Mouse (Mus musculus) neural tube, embryonic 14.5 days (tissue): ENCODE data around the gene Igsf21. TPM values are rescaled to one million over a fixed set of nuclear protein-coding genes. Genes with fewer than 3 reads are reported as not detected.

Experiments used
- ATAC-seq: fragments of 200-750 bp; cut with Nextera tagmentation; 2 replicates; pipeline ENCODE4 v1.8.0; 2017; ENCODE audit warnings: low read depth, mild to moderate bottlenecking, moderate TSS enrichment, moderate library complexity
- H3K27ac ChIP-seq: fragments of 300-500 bp; sonication (generic); 2 replicates; pipeline ENCODE4 v1.5.1; 2014; ENCODE audit warnings: low read depth, mild to moderate bottlenecking, control low read depth, low read length, moderate library complexity, mixed read lengths
- H3K27me3 ChIP-seq: fragments of 300-500 bp; sonication (generic); 2 replicates; pipeline ENCODE4 v1.6.1; 2014; ENCODE audit warnings: low read length; ENCODE audit not compliant: control insufficient read depth, insufficient read depth
- H3K36me3 ChIP-seq: fragments of 300-500 bp; sonication (generic); 2 replicates; pipeline ENCODE4 v1.6.1; 2014; ENCODE audit warnings: low read length, mixed read lengths; ENCODE audit not compliant: control insufficient read depth, insufficient read depth
- H3K4me1 ChIP-seq: fragments of 300-500 bp; sonication (generic); 2 replicates; pipeline ENCODE4 v1.6.1; 2014; ENCODE audit warnings: low read length; ENCODE audit not compliant: control insufficient read depth, insufficient read depth
- H3K4me2 ChIP-seq: fragments of 300-500 bp; sonication (generic); 2 replicates; pipeline ENCODE4 v1.6.1; 2014; ENCODE audit warnings: mild to moderate bottlenecking, low read depth, low read length, control low read depth
- H3K4me3 ChIP-seq: fragments of 300-500 bp; sonication (generic); 2 replicates; pipeline ENCODE4 v1.5.1; 2014; ENCODE audit warnings: low read depth, low read length, control low read depth, mixed read lengths
- H3K9ac ChIP-seq: fragments of 300-500 bp; sonication (generic); replicated peaks from 2 replicates; pipeline ENCODE4 v1.6.1; 2014; ENCODE audit warnings: low read depth, mild to moderate bottlenecking, control low read depth, low read length, mixed read lengths
- H3K9me3 ChIP-seq: fragments of 300-500 bp; sonication (generic); 2 replicates; pipeline ENCODE4 v1.6.1; 2016; ENCODE audit warnings: low read length; ENCODE audit not compliant: control insufficient read depth
- WGBS: fragments of 180-500 bp; shearing (Covaris S2); extraction: QIAGEN DNeasy Blood & Tissue Kit; methylation state at CpG from one replicate; pipeline ENCODE4 v1.1.7; 2014; 5-methylcytosine and 5-hydroxymethylcytosine counted together
- polyA plus RNA-seq: library from polyadenylated mRNA; unstranded; fragments of >200 nt; fragmentation: Nextera tagmentation; extraction: Ambion mirVana; gene quantifications from 2 replicates; pipeline ENCODE4 v1.2.1, GENCODE M21; 2014

Gene Igsf21
- polyA plus RNA-seq, 1 experiment from 2014 or later, result 95.1 TPM

DNA sequence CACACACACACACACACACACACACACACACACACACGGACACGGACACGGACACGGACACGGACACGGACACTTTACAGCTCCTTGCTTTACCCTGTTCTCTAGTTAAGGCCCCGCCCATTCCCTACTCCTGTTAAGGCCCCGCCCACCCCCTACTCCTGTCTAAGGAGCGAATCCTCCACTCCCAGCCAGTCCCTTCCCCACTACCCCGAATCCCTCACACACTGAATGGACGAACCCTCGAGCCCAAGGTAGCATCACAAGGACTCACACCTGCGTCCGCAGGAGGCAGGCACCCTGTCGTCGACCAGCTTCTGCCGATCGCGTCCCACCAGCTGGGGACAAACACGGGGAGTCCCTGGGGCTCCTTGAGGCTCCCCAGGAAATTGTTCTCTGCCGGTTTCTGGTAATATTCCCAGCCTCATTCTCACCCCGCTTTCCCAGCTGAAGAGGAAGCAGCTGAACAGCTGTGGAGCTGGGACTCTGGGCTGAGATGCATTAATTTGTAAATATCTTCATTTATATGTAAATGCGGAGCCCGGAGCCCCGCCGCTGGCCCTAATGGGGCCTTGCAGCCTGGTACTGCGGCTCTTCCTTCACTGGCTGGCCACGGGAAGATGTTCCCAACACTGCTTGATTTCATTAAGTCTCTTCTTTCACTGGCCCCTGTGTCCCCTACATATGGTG, 143.1 kb downstream of the Igsf21 start:
- Histone ChIP-seq H3K36me3 (no peaks in the 10 kb centered on the region), H3K9ac (peak overlapping the region; percentile 44; the same call in 1 of the 2 replicates), H3K9me3 (no peaks in the 10 kb centered on the region), H3K27me3 (no peaks in the 10 kb centered on the region), H3K4me3 (no peak overlapping the region), H3K4me2 (peak overlapping the region; percentile 27; the same call in 1 of the 2 replicates), H3K4me1 (peaks cover 18% of the 10 kb centered on the region), H3K27ac (peak overlapping the region; percentile 55)
- under 1% methylated on average over 22 of the region's 28 CpGs for whole genome bisulfite sequencing
- ATAC-seq, result peak; percentile 41; the same call in 1 of the 2 replicates

DNA sequence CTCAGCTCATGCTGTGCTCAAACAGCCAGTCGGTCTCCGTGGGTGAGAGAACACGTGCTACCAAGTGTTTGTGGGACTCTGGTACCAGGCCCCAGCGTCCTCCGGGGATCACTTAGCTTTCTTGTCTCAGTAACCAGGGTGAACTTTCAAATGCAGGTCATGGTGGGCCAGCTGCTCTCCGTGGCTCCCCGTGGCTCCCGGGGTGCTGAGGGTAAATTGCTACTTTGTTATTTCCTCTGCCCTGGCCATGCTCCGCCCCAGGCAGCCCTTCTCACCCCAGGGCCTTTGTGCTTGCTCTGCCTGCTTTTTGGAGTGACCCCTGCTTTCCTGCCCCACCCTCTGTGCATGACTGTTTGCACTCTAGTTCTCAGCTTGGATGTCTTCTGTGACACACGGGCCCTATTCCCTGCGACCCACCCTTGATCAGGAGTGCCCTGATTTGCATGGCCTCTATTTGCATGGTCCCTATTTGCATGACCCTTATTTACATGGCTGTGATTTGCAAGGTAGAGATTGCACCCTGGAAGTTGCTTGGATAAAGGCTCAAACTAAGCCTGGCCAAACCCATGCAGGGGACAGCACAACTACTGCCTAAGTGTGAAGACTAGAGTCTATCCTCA, 143.9 kb downstream of the Igsf21 start:
- peak overlapping the region; percentile 55 for H3K27ac ChIP-seq
- H3K9ac ChIP-seq, result no peak overlapping the region
- H3K36me3 ChIP-seq, result no peaks in the 10 kb centered on the region
- WGBS, result 10% methylated on average over 11 of the region's 11 CpGs
- H3K4me3 ChIP-seq, result no peak overlapping the region
- H3K27me3 ChIP-seq, result no peaks in the 10 kb centered on the region
- H3K4me1 ChIP-seq, result peaks cover 17% of the 10 kb centered on the region
- no peaks in the 10 kb centered on the region for H3K9me3 ChIP-seq
- H3K4me2 ChIP-seq, result no peak overlapping the region
- ATAC-seq, result no peak

DNA sequence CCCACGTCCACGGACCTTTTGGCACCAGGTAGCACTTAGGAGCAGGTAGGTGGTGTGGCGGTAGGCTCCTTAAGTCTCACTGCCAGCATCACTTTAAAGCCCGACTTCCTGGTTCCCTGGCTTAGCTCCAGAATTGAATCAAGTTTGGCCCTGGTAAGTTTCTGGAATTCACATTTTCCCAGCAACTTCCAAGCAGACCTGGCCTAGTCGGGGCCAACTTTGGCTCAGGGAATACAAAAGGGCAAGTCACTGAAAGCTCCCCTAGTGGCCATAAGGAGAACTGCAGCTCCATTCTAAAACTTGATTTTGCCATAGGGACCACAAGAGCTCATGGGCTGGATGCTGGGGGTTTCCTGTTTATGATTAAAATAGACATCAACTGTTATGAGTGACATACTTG, 145.5 kb downstream of the Igsf21 start:
- Histone ChIP-seq H3K4me1 (peaks cover 17% of the 10 kb centered on the region), H3K36me3 (no peaks in the 10 kb centered on the region), H3K4me3 (no peak overlapping the region), H3K27ac (no peak overlapping the region), H3K27me3 (no peaks in the 10 kb centered on the region), H3K4me2 (no peak overlapping the region), H3K9ac (no peak overlapping the region), H3K9me3 (no peaks in the 10 kb centered on the region)
- no peak for ATAC-seq
- 74% methylated on average over 5 of the region's 5 CpGs for WGBS

DNA sequence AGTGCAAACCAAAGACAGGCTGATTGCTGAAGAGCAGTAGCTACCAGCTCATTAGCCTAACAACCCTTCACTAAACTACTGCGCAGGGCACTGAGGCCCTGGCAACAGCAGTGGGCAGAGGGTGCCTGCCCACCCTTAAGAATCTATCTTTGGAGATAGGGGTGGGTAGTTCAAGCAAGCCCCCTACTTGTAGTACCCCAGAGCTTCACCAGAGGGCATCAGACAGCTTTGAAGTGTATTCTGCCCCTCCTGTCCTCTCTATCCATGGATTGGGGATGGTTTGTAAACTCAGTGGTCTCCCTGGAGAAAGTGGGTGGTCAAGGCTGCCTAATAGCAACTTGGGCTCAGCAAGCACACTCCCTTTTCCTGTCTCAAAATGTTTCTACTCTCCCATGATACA, 146.4 kb downstream of the Igsf21 start:
- Histone ChIP-seq H3K4me1 (peaks cover 19% of the 10 kb centered on the region), H3K9ac (no peak overlapping the region)

DNA sequence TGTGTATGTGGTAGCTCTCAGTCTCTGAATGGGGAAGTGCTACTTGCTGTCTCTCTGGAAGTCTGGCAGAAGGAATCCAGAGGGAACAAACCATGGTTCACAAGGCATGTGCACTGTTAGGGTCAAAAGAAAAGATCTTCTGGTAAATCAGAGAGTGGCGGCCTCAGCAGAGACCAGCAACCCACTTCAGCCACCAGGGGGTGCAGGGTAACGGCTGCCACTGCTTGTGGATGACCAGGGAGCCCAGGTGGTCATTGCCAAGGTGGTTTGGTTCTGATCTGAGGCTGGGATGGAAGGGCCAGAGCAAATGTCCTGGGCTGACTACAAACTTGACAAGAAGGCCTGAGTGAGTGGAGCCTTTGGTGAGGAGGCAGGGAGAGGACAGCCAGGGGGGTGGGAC, 150.3 kb downstream of the Igsf21 start:
- ATAC-seq, result no peak
- H3K4me2 ChIP-seq, result no peak overlapping the region
- H3K27ac ChIP-seq, result no peak overlapping the region
- no peaks in the 10 kb centered on the region for H3K9me3 ChIP-seq
- no peak overlapping the region for H3K4me3 ChIP-seq
- H3K27me3 ChIP-seq, result no peaks in the 10 kb centered on the region
- H3K4me1 ChIP-seq, result peaks cover 12% of the 10 kb centered on the region
- WGBS, result 69% methylated on average over 2 of the region's 2 CpGs
- no peak overlapping the region for H3K9ac ChIP-seq
- H3K36me3 ChIP-seq, result no peaks in the 10 kb centered on the region

More for the DNA sequence above, 146.4 kb downstream of the Igsf21 start:
- Histone ChIP-seq H3K27ac (no peak overlapping the region), H3K27me3 (no peaks in the 10 kb centered on the region), H3K4me3 (no peak overlapping the region), H3K4me2 (no peak overlapping the region), H3K36me3 (no peaks in the 10 kb centered on the region), H3K9me3 (no peaks in the 10 kb centered on the region)
- 27% methylated on average over 1 of the region's 1 CpGs for WGBS
- ATAC-seq, result no peak

DNA sequence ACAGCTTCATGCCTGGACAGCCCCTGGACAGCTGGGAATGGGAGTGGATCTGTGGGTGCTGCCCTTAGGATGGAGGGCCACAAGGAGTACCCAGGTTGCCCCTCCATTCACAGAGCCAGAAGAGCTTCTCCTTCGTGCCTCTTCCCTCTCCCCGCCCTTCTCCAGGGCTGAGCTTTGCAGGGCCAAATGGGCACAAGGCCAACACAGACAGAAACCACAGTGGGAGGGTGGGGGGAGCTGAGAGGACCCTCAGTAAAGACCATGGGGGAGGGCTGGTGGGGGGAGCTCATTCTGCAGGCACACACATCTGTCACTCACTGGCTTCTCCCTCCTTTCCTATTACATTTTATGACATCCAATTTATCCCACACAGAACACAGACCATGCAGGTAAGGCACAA, 151.7 kb downstream of the Igsf21 start:
- H3K4me3 ChIP-seq, result no peak overlapping the region
- no peak overlapping the region for H3K27ac ChIP-seq
- peaks cover 10% of the 10 kb centered on the region for H3K4me1 ChIP-seq
- H3K9ac ChIP-seq, result no peak overlapping the region; the same call in 1 of the 2 replicates
- H3K4me2 ChIP-seq, result no peak overlapping the region
- H3K36me3 ChIP-seq, result no peaks in the 10 kb centered on the region
- ATAC-seq, result 0 out of 2 replicates have a peak, but pooled peaks have one; percentile 34
- H3K27me3 ChIP-seq, result no peaks in the 10 kb centered on the region
- 42% methylated on average over 2 of the region's 2 CpGs for WGBS
- no peaks in the 10 kb centered on the region for H3K9me3 ChIP-seq

DNA sequence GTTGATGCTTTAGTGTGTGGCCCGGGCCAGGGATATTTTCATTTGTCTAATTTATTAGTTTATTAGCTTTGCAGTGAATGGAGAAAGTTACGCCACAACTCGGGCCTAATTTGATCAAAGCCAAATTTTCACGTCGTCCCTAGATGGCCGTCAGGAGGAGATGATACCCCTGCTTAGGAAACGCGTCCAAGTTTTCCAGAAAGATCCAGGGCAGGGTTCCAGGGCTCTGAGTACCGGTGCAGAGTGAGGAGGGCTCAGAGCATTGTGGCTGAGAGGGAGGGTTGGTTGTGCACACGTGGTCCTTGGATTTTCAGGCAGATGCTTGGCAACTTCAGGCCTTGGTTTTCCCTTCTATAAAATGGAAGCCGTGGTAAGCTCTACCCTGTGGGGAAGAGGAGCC, 154.2 kb downstream of the Igsf21 start:
- H3K36me3 ChIP-seq, result no peaks in the 10 kb centered on the region
- no peak overlapping the region for H3K27ac ChIP-seq
- no peaks in the 10 kb centered on the region for H3K9me3 ChIP-seq
- peaks cover 8% of the 10 kb centered on the region; the same call in 1 of the 2 replicates for H3K4me1 ChIP-seq
- ATAC-seq, result no peak
- H3K9ac ChIP-seq, result no peak overlapping the region
- H3K27me3 ChIP-seq, result no peaks in the 10 kb centered on the region
- WGBS, result 58% methylated on average over 11 of the region's 11 CpGs
- no peak overlapping the region for H3K4me3 ChIP-seq
- H3K4me2 ChIP-seq, result no peak overlapping the region

DNA sequence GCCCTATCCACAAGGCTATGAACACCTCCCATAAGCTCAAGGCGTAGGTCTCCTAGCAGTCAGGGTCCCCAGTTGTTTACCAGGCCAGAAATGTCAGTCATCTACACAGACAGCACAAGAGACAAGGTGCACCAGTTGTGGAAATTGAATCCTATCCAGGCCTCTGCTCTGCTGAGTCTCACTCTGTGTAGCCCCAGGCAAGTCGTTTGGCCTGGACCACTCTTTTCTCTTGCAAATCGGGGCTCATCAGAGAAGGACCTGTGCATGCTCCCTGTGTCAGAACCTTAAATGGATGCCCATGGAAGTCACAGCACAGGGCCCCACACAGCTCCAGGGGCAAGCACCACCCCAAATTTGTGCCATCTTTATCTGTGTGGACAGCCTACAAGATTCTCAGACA, 154.9 kb downstream of the Igsf21 start:
- Histone ChIP-seq H3K9ac (no peak overlapping the region), H3K9me3 (no peaks in the 10 kb centered on the region), H3K27ac (no peak overlapping the region), H3K4me1 (peaks cover 8% of the 10 kb centered on the region; the same call in 1 of the 2 replicates), H3K4me2 (no peak overlapping the region), H3K4me3 (no peak overlapping the region), H3K27me3 (no peaks in the 10 kb centered on the region), H3K36me3 (no peaks in the 10 kb centered on the region)
- 48% methylated on average over 3 of the region's 3 CpGs for WGBS
- ATAC-seq, result no peak

DNA sequence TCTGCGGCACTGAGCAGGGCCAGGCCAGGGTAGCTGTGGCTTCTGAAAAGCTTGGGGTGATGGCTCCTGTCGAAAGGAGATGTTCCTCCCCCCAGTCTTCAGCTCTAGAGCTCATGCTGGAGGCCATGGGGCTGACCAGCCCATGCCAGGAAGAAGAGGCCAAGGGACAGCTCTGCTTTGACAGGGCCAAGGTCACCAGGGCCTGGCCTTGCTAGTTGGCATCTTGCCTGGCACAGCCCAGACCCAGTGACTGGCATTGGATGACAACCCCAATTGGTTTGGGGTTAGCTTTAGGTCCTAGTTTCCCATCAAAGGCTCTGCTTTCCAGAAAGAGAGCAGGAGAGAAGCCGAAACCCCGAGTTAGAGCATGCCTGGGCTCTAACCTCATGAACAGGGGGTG, 156.9 kb downstream of the Igsf21 start:
- H3K4me3 ChIP-seq, result no peak overlapping the region
- H3K36me3 ChIP-seq, result no peaks in the 10 kb centered on the region
- no peak overlapping the region for H3K9ac ChIP-seq
- no peak overlapping the region for H3K4me2 ChIP-seq
- no peaks in the 10 kb centered on the region for H3K27me3 ChIP-seq
- WGBS, result 92% methylated on average over 4 of the region's 4 CpGs
- peaks cover 1% of the 10 kb centered on the region; the same call in 1 of the 2 replicates for H3K4me1 ChIP-seq
- no peak for ATAC-seq
- H3K9me3 ChIP-seq, result no peaks in the 10 kb centered on the region
- H3K27ac ChIP-seq, result no peak overlapping the region
